Mouse (Mus musculus): ENCODE measurements around the gene Actb.

The Actb gene

DNA sequence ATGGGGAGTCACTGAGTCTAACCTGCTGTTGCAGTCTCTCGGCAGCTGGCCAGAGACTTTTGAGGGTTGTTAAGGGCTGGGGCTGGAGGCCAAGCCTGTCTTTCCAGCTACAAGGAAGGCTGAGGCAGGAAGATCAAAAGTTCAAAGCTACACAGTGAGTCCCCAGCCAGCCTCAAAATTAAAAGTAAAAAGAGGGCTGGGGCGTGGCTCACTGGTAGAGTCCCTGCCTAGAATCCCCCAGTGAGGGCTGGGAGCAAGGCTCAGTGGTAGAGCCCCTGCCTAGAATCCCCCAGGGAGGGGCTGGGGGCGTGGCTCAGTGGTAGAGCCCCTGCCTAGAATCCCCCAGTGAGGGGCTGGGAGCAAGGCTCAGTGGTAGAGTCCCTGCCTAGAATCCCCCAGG, 17.2 kb upstream of the Actb start:
- CTCF ChIA-PET: no interaction called here

DNA sequence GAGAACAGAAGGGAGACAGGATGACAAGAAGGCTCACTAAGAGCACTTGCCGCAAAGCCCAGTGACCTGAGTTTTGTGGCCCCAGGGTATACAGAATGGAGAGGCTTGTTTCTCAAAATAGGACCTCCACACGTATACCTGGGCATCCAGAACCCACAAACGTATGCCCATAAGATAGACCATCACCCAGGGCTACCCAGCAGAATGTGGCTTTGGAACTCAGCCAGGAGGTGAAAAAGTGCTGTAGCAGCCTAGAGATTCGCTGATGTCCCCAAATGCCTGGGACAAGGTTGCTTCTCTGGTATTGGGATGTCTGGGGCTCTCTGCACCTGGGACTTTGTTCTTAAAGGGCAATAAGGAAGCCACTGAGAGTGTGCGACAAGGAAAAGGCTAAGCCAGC, 15.7 kb upstream of the Actb start:
- CTCF ChIA-PET: no interaction called here

DNA sequence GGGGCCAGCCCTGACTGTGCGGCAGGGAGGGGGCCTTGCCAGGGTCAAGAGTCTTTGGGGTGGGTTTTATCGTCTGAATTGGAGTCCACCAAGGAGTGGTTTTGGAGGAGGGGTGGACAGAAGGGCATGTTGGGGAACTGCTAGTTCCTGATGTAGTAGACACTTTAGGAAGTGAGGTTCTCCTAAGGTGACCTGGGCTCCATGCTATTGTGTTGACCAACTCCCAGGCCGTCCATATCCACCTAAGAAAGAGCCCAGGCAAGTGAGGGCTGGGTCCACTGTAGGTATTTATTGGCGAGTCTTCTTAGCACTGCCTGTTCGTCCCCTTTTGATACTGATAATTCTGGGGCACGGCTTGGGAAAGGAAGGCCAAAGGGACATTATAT, 14.5 kb upstream of the Actb start:
- CTCF ChIA-PET: no interaction called here

DNA sequence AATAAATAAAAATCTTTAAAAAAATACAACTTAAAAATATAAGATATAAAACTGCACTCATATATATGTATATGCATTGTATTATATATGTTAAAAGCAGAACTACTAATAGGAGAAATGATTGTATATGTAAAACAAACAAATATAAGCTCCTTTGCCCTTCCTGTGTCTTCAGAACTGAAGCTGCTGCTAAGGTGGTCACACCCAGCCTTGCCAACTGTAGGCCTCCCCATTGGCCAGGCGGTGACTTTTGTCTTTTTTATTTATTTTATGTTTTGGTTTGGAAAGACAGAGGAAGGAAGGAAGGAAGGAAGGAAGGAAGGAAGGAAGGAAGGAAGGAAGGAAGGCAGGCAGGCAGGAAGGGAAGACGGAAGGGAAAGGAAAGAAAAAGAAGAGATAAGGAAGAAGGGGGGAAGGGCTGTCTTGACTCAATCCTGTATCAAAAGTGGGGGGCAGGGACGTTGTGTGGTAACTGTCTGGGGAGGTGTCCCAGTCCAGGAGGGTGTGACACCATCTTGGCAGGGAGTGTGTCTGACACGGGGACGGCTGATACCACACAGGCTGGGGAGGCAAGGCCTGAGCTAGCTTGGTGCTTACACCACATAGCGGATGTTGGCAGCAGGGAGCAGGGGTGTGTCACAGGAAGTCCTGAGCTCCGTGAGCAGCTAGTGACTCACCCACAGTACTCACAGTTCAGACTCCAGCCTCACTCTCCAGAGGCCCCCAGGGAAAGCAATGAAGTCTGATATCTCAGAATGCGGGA, 13.9 kb upstream of the Actb start:
- CTCF ChIA-PET: no interaction called here

DNA sequence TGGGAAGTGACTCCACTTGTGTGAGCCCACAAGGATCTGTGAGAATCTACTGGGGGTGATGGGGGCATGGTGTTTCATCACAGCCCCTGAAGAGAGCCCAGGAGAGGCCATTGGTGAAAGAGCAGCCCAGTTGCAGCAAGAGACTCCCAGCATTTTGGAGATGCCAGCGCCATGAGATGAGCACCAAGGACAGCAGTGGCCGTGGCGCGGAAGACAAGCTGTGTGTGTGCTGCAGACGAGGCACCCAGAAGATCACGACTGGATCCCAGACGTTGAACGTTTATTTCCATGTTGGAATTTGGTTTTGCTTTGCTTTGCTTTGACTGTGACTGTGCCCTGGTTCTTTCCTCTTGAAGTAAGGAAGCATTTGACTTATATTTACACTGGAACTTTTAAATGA, 10.8 kb upstream of the Actb start:
- CTCF ChIA-PET: no interaction called here

DNA sequence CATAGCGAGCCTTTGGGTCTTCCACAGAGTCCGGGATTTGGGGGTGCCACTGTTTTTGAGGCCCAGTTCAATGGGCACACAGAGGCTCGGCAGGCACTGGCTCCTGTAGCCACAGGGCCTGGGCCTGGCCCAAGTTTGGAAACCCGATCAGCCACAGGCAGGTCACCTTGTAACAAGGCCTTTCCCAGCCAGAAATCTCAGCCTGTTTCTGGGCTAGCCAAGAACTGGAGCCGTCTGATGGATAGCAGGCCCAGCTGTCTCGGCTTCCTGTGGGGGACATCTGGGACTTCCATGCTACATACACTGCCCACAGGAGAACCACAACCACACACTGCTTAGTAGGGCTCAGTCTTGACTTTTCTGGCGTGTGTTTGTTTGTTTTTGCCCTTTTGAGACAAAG, 10.0 kb upstream of the Actb start:
- CTCF ChIA-PET: interaction anchor here (0.6 kb wide), 1 partner anchor 123 kb away, joined by 3 read pairs; no protein-coding TSS in a partner anchor

DNA sequence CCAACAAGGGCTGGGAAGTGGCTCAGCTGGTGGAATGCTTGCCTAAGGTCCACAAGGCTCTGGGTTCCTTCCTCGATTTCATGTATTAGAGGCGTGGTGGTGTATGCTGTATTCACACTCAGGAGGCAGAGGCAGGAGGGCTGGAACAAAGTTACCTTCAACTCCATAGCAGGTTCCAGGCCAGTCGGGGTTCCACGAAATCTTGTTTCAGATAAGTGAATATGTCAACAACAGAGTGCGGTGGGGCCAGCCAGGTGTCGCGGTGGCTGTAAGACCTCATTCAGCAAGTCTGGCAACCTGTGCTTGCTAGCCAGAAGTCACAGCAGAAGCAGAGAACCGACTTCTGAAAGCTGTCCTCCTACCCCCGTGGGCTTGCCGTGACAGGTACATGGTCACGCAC, 8.7 kb upstream of the Actb start:
- CTCF ChIA-PET: no interaction called here

DNA sequence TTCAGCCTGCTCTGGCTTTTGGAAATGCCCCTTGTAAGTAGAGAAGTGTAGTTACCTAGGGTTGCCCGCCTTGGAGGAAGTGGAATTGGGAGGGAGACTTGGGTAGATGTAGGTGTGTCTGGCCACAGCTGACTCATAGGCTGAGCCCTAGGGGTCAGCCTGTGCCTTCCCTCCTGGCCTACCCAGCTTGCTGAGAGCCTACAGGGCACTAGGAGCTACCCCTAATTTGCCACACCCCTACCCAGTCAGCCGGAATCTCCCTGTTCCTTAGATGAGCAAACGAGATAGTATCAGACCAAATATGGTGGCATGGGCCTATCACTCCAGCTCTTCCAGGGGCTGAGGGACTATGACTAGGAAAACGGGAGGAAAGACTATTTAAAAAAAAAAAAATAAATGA, 6.2 kb upstream of the Actb start:
- CTCF ChIA-PET: interaction anchor here (0.7 kb wide), 1 partner anchor 29 kb away, joined by 3 read pairs; no protein-coding TSS in a partner anchor

DNA sequence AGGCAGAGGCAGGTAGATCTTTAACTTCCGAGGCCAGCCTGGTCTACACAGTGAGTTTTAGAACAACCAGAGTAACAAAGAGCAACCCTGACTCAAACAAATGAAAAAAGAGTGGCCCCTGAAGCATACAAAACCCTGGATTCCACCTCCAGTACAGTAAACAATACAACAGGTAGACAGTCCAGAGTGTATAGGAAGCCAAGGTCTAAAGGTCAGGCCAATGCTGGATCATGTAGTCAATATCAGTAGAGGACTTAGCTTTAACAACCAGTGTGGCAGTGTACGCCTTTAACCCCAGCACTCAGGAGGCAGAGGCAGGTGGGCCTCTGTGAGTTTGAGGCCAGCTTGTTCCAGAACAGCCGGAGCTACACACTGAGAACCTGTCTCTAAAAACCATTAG, 5.8 kb upstream of the Actb start:
- CTCF ChIA-PET: no interaction called here

DNA sequence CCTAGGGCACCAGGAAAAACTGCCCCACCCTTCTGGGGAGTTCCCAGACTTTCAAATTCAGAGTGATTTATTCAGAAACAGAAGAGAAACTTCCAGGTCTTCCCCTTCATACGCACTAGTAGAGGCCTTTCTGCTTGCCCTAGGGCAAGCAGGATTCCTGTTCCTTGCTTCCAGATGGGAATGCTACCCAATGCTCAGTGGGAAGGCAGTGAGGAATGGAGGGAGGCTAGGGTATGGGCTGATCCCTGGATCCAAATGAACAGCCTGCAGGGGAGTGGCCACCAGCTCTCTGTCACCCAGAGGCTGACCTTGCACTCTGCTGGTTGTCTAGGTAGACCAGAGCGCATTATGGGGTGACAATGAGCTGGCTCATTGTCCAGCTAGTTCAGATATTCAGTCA, 5.1 kb upstream of the Actb start:
- CTCF ChIA-PET: interaction anchor here (1.3 to 1.5 kb wide), 2 partner anchors 13 to 17 kb away, joined by 4 to 7 read pairs; no protein-coding TSS in a partner anchor

DNA sequence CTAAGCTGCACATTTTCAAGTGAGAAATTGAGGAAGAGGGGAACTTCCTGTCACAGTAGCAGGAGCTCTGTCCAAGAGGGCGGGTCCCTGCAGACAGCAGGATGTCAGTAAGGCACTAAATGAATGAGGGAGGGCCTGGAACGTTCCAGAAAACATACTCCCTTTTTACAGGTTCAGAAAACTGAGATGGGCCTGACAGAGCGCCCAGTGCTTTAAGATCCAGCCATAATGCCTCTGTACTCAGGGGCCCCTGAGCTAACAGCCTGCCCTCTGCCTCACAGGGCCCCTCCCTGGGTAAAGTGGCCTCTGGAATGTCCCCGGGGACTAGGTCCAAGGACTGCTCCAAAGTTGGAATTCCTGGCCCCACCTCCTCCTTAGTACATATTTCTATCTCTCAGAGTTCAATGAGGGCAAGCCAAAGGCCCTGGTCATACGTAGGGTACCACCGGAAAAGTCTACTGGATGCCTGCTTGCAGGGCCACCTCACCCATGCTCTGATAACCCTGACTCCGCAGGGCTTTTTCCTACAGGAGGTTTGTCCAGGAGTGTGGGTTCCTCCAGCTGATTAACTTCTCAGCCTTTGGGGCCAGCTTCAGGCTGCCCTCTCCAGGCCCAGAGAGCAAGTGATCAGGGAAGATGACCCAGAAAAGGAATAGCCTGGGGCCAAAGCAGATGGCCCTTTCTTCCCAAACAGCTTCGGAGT, 3.2 kb upstream of the Actb start:
- CTCF ChIA-PET: interaction anchor here (0.6 to 1.1 kb wide), 3 partner anchors 8 to 90 kb away, joined by 4 to 8 read pairs (median 5); partner anchors contain the start of gene Fbxl18

DNA sequence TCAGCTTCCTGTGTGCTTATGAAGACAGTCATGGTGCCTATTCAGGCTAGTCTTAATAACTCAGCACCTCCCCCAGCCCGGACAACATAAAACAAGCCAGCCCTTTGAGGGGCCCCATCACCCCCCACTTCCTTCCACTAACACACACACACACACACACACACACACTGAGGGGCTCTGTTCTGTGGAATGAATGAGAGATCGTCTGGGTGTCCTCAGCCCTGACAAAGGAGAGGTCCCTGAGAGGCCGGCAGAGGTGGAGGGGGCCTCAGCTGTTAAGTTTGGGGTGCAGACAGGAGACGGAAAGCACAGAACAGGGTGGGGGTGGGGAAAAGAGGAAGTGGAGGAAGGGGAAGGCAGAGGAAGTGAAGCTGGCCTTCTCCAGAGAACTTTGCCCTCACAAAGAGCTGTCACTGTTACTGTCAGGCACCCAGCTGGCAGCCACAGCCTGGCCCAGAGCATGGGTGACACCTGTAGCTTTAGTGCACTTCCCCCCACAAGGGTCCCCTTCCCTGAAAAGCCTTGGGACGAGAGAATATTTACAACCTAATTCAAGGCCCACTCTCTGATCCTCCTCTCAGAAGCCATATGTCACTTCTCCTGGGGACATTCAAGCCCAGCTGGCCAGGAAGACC, 2.5 kb upstream of the Actb start:
- CTCF ChIA-PET: interaction anchor here (0.6 to 1.5 kb wide), 7 partner anchors 9 to 586 kb away, joined by 3 to 10 read pairs (median 4); partner anchors contain the start of gene Fbxl18

DNA sequence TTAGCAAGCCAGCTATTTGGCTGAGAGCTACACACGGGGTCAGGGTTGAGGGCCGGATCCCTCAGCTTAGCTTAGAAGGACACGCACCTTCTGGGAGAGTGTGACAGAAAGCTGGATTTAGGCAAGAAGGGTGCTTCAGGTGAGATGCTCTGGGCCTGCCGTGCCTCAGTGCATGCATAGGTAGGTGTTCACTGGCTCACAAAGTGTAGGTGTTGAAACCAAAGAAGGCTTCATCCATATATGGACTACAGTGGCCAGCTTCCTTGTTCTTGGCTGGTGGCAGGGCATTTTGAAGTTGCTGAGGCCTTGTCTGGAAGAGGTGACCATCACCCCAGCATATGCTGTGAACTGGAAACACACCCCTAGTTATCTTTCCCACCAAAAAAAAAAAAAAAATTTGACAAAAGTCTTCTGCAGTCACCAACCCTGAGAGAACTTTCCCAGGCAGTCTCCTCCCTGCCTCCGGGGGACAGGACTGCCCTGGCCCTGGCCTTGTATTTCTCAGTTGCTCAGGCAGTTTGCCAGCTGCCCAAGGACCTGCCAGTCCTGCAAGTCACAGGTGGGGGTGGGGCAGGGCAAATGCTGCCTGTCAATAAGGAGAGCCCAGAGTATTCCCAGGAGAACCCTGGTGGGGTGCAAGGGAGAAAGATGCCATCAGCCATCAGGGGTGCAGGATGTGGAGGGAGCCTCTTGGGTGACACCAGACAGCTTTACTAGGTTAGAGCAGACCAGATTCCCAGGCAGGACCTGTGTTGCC, 1.4 kb upstream of the Actb start:
- CTCF ChIA-PET: interaction anchor here (0.6 to 1.5 kb wide), 4 partner anchors 17 to 1694 kb away, joined by 3 to 10 read pairs (median 4); no protein-coding TSS in a partner anchor

DNA sequence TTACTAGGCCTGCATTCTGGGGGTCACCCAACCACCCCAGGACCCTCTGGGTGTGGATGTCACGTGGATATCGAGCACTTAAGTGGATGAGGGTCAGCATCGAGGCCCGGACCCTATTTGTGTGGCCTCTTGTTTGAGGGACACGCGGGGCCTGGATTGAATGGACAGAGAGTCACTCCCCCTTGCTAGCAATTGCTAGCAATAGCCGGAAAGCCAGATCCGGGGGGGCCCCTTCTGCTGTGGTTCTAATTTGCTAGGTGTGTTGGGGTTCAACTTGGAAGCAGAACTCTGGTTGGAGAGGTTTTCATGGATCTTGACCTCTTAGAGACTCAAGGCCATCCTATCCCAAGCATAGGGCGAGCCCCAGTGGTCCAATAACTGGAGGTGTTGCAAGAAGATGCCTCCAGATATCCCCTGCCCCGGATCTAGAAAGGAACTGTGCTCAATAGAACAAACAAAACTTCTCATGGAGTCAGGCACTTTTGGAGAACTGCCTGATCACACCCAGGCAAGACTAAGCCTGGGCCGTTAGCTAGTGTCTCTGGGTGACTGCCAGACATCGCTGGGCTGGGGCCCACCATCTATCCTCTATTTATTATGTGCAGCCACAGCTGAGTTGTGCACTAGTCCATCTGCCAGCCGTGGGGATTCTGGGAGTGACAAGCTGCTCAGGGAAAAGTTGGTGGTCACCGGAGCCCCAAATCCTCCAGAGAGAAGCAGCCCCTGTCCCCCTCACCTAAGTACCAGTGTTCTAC, 671 bp upstream of the Actb start:
- CTCF ChIA-PET: interaction anchor here (1.5 kb wide), 1 partner anchor 23 kb away, joined by 10 read pairs; no protein-coding TSS in a partner anchor

DNA sequence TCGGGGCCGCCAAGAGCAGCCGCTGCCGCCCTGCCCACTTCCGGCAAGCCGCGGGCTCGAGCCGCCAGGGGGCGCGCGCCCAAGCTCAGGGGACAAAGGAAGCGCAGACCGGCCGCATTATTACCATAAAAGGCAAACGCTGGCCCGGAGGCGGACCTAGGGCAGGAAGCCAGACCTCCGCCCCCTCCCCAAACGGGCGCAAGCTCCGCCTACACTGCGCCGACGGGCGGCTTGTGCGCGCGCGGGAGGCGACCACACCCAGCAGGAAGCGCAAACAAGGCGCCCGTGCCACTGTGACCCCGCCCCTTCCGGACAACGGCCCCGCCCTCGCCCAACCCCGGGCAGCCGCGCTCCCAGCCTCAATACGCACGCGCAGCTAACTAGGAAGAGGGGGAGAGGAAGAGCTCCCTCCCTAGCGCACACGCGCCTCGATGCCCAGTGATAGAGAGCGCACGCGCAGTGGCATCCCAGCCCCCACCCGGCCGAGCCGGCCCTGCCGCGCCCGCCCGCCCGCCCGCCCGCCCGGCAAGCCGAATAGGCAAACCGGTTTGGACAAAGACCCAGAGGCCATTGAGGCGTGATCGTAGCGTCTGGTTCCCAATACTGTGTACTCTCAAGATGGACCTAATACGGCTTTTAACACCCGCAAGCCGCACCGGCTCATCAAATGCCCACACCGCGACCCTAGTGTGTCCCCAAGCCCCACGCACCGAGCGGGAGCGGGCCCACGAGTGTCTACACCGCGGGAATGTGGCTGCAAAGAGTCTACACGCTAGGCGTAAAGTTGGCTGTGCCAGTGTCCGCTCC, 626 bp downstream of the Actb start:
- CTCF ChIA-PET: interaction anchor here (0.8 kb wide), 1 partner anchor 22 kb away, joined by 3 read pairs; no protein-coding TSS in a partner anchor

DNA sequence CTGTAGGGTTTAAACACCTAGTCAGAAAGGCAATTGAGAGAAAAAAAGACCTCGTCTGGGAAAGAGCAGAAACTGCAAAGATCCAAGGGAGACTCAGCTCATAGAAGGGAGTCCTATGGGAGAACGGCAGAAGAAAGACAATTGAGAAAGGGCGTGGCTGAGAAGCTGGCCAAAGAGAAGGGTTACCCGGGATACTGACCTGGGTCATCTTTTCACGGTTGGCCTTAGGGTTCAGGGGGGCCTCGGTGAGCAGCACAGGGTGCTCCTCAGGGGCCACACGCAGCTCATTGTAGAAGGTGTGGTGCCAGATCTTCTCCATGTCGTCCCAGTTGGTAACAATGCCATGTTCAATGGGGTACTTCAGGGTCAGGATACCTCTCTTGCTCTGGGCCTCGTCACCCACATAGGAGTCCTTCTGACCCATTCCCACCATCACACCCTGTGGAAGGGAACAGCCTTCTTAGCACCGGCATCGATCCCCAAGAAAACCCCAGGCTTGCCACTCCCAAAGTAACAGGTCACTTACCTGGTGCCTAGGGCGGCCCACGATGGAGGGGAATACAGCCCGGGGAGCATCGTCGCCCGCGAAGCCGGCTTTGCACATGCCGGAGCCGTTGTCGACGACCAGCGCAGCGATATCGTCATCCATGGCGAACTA, 1.4 kb downstream of the Actb start:
- CTCF ChIA-PET: interaction anchor here (0.6 kb wide), 1 partner anchor 198 kb away, joined by 4 read pairs; no protein-coding TSS in a partner anchor

DNA sequence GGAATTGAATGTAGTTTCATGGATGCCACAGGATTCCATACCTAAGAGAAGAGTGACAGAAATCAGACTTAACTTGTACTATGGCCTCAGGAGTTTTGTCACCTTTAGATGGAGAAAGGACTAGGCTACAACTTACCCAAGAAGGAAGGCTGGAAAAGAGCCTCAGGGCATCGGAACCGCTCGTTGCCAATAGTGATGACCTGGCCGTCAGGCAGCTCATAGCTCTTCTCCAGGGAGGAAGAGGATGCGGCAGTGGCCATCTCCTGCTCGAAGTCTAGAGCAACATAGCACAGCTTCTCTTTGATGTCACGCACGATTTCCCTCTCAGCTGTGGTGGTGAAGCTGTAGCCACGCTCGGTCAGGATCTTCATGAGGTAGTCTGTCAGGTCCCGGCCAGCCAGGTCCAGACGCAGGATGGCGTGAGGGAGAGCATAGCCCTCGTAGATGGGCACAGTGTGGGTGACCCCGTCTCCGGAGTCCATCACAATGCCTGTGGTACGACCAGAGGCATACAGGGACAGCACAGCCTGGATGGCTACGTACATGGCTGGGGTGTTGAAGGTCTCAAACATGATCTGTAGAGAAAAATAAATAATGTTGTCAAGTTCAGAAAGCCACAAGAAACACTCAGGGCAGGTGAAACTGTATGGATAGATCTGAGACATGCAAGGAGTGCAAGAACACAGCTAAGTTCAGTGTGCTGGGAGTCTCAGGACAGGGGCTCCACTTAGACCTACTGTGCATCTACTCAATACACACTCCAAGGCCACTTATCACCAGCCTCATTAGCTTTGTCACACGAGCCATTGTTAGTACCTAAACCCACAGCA, 2.1 kb downstream of the Actb start:
- CTCF ChIA-PET: interaction anchor here (0.6 to 2.2 kb wide), 3 partner anchors 28 to 199 kb away, joined by 4 to 8 read pairs (median 7); no protein-coding TSS in a partner anchor

DNA sequence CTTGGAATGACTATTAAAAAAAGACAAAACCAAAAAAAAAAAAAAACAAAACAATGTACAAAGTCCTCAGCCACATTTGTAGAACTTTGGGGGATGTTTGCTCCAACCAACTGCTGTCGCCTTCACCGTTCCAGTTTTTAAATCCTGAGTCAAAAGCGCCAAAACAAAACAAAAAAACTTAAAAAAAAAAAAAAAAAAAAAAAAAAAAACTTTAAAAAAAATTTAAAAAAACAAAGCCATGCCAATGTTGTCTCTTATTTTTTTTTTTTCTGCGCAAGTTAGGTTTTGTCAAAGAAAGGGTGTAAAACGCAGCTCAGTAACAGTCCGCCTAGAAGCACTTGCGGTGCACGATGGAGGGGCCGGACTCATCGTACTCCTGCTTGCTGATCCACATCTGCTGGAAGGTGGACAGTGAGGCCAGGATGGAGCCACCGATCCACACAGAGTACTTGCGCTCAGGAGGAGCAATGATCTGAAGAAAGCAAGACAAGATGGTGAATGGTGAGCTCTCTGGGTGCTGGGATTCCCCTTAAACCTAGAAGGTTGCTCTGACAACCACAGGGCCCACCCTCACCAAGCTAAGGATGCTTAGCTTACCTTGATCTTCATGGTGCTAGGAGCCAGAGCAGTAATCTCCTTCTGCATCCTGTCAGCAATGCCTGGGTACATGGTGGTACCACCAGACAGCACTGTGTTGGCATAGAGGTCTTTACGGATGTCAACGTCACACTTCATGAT, 2.9 kb downstream of the Actb start:
- CTCF ChIA-PET: interaction anchor here (0.6 to 2.2 kb wide), 4 partner anchors 28 to 140 kb away, joined by 4 to 8 read pairs (median 6); no protein-coding TSS in a partner anchor

Data from spleen, embryonic (tissue).